Mouse (Mus musculus) bone marrow macrophage, adult 2 months (primary cell): Measurements from ENCODE around the gene Wee1. TPM values are rescaled to one million over a fixed set of nuclear protein-coding genes. Genes with fewer than 3 reads are reported as not detected.
"Not testable (repeated sequence)": the region's sequence is repeated elsewhere in the genome, so short reads cannot be mapped to it uniquely, and the experiment has no call there.

Experiments used
- H3K27ac ChIP-seq: 2 replicates; pipeline ENCODE4 v1.5.1; 2012; ENCODE audit warnings: low read depth, low read length; ENCODE audit not compliant: insufficient read depth
- H3K4me1 ChIP-seq: 2 replicates; pipeline ENCODE4 v1.6.1; 2012; ENCODE audit warnings: low read length; ENCODE audit not compliant: control insufficient read depth, insufficient read depth
- H3K4me3 ChIP-seq: 2 replicates; pipeline ENCODE4 v1.5.1; 2012; ENCODE audit warnings: mild to moderate bottlenecking, low read length, moderate library complexity; ENCODE audit not compliant: insufficient read depth
- CTCF ChIP-seq: IDR thresholded peaks from 2 replicates; pipeline ENCODE4 v1.5.1; 2012; ENCODE audit warnings: low read depth, mild to moderate bottlenecking, low read length, moderate library complexity
- POLR2A ChIP-seq: IDR thresholded peaks from 2 replicates; pipeline ENCODE4 v1.6.1; 2012; ENCODE audit warnings: mild to moderate bottlenecking, low read depth, low read length, borderline replicate concordance
- polyA plus RNA-seq: library from polyadenylated mRNA; stranded (reverse); fragments of >200 nt; gene quantifications from 2 replicates; pipeline ENCODE4 v1.2.4, GENCODE M21; 2012; ENCODE audit not compliant: missing spikeins, insufficient read depth, insufficient read length

Gene Wee1
- polyA plus RNA-seq, 1 experiment: 7.1 TPM

DNA sequence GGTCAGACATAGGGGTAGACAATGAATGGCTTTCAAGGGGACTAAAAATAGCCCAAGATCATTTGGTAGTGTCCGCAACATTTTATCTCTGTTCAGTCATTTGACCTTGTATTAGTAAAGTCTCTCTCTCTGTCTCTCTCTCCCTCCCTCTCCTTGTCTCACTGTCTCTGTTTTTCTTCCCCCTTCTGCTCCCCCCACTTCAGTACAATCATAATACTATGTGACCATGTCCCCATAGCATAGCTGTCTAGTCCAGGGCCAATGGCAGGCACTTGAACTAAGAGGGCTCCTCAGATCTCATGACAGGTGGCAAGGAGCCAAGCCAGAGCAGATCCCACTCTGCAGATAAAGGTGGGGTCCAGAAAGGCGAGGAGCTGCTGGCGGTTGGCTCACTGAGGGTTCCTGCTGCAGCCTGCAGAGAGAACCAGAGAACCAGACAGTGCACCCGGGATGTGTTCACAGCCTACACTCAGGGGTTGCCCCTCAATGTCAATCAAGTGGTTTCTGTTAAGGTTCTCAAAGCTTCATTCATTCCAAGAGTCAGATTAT is 34.9 kb downstream of the Wee1 start:
- Histone ChIP-seq H3K27ac (no peak overlapping the region), H3K4me1 (peaks cover 15% of the 10 kb centered on the region), H3K4me3 (no peak overlapping the region)
- no peak for TF ChIP-seq CTCF
- no peak for TF ChIP-seq POLR2A

DNA sequence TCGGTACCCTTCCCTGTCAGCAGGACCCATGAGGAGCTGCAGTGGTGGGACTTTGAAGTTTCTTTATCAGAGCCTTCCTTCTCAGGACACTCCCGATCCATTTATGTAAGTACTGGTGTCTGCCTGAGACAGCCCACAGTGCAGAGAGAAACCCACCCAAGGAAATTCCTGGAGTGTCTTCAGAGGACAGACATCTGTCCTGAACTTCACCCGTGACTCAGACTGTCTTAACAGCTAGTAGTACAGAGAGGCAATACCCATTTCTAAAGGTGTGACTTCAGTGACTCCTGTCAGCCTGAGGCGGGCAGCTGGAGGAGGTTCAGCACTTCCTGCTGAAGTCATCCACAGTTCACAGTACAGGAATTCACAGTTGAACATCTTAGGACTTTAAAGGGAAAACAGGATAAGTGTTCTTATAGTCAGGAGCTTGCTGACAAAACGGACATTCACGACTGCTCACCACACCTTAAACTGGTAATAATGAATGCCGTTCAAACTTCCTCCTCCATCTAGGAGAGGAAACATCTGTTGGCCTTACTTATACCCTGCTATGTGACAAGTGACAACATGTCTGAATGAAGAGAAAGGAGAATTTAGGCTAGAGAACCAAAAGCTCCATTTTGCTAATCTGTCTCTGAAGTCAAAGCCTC is 35.5 kb downstream of the Wee1 start:
- Histone ChIP-seq H3K4me1 (peaks cover 15% of the 10 kb centered on the region), H3K27ac (no peak overlapping the region), H3K4me3 (no peak overlapping the region)
- TF ChIP-seq POLR2A: no peak
- no peak for TF ChIP-seq CTCF

DNA sequence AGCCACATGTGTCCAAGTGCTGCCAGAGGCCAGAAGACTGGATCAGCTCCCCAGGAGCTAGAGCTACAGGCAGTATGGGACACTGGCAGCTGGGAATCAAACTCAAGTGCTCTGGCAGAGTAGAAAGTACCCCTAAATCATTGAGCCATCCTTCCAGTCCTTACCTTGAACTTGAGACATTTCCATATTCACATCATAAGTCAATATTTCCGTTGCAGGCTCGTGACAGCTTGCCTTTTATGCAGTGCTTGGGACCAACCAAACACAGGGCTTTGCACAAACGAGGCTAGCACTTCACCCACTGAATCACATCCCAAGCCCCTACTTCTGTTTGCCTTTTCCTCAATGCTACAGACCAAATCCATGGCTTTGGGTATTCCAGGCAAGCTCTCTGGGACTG is 36.2 kb downstream of the Wee1 start:
- H3K4me1 ChIP-seq: peaks cover 15% of the 10 kb centered on the region
- no peak for TF ChIP-seq CTCF
- TF ChIP-seq POLR2A: no peak
- no peak overlapping the region for H3K27ac ChIP-seq
- H3K4me3 ChIP-seq: no peak overlapping the region

DNA sequence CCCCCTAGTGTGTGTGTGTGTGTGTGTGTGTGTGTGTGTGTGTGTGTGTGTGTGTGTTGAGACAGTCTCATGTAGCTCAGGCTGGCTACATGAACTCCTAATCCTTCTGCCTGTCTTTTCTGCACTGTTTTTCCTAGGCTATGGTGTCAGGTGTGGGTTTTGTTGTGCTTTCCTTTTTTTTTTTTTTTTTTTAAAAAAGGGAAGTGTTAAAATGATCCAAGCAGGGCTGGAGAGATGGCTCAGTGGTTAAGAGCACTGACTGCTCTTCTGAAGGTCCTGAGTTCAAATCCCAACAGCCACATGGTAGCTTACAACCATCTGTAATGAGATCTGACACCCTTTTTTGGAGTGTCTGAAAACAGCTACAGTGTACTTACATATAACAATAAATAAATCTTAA is 38.3 kb downstream of the Wee1 start:
- H3K4me1 ChIP-seq: peaks cover 17% of the 10 kb centered on the region

DNA sequence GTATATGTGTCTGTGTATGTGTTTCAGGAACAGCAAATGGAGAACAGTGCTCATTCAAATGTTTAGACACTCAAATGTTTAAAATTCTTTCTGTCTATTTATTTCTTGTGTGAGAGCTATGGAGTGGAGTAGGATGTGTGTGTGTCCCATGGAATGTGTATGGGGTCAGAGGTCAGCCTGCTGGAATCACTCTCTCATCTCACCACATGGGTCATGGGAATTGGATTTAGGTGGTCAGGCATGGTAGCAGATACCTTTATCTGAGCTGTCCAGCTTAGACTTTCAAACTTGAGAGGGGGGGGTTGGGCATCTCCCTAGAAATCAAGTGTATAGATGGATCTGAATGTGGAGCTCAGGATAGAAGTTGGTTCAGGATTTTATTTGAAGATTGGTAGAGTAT is 38.8 kb downstream of the Wee1 start:
- no peak overlapping the region for H3K27ac ChIP-seq
- H3K4me3 ChIP-seq: no peak overlapping the region
- peaks cover 22% of the 10 kb centered on the region for H3K4me1 ChIP-seq
- TF ChIP-seq POLR2A (no peak), CTCF (no peak)

More for the DNA sequence above, 38.3 kb downstream of the Wee1 start:
- H3K4me3 ChIP-seq, H3K27ac ChIP-seq: not testable (repeated sequence)

DNA sequence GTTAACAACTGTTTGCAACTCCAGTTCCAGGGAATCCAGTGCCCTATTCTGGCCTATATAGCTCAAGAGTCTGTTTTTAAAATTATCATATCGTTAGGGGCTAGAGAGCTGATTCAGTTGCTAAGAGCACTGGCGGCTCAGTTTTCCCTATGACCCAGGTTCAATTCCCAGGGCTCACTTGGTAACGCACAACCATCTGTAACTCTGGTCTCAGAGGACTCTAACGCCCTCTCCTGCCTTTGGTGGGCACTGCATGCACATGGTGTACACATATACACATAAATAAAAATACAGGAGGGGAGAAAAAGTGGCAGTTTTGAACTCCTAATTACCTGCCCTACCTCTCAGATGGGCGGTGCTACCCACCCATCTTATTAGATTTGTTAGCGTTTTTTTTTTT is 41.2 kb downstream of the Wee1 start:
- H3K4me3 ChIP-seq: no peak overlapping the region
- TF ChIP-seq POLR2A: no peak
- TF ChIP-seq CTCF: no peak
- H3K4me1 ChIP-seq: peaks cover 18% of the 10 kb centered on the region
- H3K27ac ChIP-seq: no peak overlapping the region

DNA sequence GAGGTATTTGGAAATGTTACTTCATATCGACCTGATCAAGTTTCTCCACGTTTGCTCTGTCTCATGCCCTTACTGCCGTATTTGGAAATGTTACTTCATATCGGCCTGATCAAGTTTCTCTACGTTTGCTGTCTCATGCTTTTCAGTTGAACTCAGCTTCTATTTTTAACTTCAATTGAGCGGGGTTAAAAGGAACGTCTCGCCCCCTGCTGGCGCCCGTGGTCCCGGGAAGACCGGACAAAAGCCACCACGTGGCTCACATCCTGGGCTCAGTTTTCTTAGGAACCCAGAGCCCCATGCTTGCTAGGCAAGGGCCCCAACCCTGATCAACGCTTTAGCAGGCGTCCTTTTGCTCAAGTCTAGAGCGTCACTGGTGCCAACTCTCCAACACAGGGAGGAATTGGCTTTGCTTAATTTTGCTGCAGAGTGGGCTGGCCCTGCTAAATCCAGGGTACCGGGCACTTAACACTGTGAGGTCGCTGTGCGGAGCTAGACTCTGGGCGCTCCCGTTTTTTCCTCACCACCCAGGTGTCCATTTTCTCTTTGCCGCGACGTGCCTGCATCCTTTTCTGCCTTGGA is 42.3 kb downstream of the Wee1 start:
- H3K4me1 ChIP-seq: peaks cover 15% of the 10 kb centered on the region
- TF ChIP-seq POLR2A (no peak), CTCF (peak; percentile 82)
- peak overlapping the region; percentile 64 for H3K4me3 ChIP-seq
- H3K27ac ChIP-seq: peak overlapping the region; percentile 79

DNA sequence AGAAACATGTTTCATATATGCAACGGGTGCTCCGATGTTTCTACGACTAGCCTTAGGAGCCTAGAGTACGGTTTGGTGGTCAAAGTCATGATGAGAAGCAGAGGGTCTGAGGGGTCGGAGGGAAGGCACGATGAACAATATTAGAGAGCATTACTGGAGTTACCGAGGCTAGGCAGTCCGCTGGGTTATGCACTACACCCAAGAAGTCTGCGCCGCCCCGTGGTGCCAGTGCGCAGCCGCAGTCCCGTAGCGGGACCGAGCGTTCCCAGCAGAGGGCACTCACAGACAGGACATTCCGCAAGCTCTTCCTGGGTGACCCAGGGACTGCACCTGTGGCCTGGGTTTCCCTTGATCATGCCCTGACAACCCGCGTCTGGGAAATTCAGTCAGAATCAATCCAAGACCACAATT is 42.9 kb downstream of the Wee1 start:
- peaks cover 15% of the 10 kb centered on the region for H3K4me1 ChIP-seq
- H3K27ac ChIP-seq: peak overlapping the region; percentile 85
- TF ChIP-seq CTCF (peak; percentile 64), POLR2A (no peak)
- peak overlapping the region; percentile 64 for H3K4me3 ChIP-seq

DNA sequence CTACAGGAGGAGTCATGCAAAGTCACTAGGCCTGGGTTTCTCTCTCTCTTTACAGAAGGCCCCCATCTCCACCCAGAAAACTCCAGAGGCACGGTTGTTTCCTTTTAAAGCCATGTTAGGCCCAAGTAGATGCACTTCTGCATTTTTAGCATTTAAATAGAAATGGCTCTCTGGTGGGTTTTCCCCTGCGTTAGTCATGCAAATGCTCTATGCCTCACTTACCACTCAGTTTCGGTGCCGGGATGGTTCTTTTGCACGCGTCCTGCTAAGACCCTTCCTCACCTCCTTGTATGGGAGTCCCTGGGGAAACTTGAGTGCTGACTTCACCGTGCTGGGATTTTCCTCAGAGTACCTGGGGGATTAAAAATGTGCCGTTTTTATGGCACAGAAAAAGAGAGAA is 44.4 kb downstream of the Wee1 start:
- Histone ChIP-seq H3K4me3 (peak overlapping the region; percentile 40), H3K27ac (peak overlapping the region; percentile 85), H3K4me1 (peaks cover 15% of the 10 kb centered on the region)
- no peak for TF ChIP-seq CTCF
- TF ChIP-seq POLR2A: no peak

DNA sequence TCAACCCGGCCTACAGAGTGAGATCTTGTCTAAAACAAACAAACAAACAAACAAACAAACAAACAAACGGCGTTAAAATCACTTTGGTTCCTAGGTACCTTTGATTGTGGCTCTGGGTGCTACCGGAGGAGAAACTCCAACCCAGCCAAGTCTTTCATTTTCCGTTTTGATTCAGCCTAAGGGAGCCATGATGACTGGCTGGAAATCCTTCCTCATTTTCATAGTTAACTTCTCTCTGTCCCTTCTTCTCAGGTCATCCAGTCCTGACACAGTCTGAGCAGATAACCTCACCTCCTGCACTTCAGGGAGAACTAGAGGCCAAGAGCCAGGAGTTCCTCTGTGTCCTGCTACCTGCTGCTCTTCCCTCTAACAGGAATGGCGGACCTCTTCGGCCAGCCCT is 57.4 kb downstream of the Wee1 start:
- Histone ChIP-seq H3K27ac (no peak overlapping the region), H3K4me1 (peaks cover 12% of the 10 kb centered on the region), H3K4me3 (no peak overlapping the region)
- TF ChIP-seq CTCF (no peak), POLR2A (no peak)
